8 mouse cellular contexts compared by ENCODE assay signal in the genomic region with DNA sequence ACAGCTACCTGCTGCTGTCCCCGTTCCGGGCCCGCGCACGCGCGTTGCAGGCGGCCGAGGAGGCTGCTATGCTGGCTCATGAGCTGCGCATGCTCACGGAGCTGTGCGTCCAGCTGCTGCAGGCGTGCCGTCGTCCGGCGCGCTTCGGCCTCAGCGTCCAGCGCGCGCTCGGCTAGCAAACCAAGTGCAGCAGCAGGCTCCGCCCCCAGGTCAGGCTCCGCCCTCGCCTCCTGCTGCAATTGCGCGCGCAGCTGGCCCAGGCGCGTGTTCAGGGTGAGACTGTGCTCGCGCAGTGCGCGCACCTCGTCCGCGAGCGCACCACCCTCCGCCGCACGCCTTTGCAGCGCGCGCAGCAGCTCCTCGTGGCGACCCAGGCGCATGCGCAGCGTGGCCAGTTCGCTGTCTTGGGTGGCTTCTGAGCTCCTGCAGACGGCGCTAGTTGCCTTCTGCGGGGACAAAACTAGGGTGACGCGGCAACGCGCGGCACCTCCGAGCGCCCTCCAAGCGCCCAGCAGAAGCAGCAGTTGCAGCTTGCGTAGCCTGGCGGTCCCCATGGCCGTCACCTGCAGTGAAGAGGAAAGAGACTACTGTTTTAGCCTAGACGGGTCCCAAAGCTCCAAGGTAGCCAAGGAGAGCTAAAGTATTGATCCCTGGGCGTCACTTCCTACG. TPM values are rescaled to one million over a fixed set of nuclear protein-coding genes. Genes with fewer than 3 reads are reported as not detected.
DNase-seq lines count a peak whose midpoint lies in the region; ATAC-seq lines count a peak whose summit lies in the region.

No protein-coding gene starts in this region.

- no peaks in the 10 kb centered on the region for H3K27me3 ChIP-seq in hindbrain, embryonic 16.5 days (replicated peaks; ENCODE audit: control insufficient read depth, insufficient read depth, low read length)

- H3K27ac ChIP-seq in hindbrain, embryonic 16.5 days (ENCODE audit: low read depth, low read length): peak overlapping the region; percentile 90
- peak overlapping the region; percentile 60 for H3K27ac ChIP-seq in macrophage

- H3K4me1 ChIP-seq in hindbrain, embryonic 16.5 days (ENCODE audit: control insufficient read depth, insufficient read depth, low read depth, low read length): peaks cover 4% of the 10 kb centered on the region

- no peaks in the 10 kb centered on the region for H3K9me3 ChIP-seq in hindbrain, embryonic 16.5 days (ENCODE audit: control insufficient read depth, low read length)

- peak overlapping the region; percentile 75 for H3K9ac ChIP-seq in hindbrain, embryonic 16.5 days (ENCODE audit: low read depth, low read length)

- peak overlapping the region; percentile 64 for H3K4me2 ChIP-seq in hindbrain, embryonic 16.5 days (ENCODE audit: low read length)

- no peaks in the 10 kb centered on the region for H3K36me3 ChIP-seq in hindbrain, embryonic 16.5 days (ENCODE audit: control insufficient read depth, insufficient read depth, low read length)
- H3K36me3 ChIP-seq in macrophage (ENCODE audit: inconsistent target): peaks cover 6% of the 10 kb centered on the region; the same call in 1 of the 2 replicates

- H3K79me2 ChIP-seq in macrophage (ENCODE audit: inconsistent target): no peaks in the 10 kb centered on the region

- peak; percentile 98 for DNase-seq in WW6 (ENCODE audit: low read depth, low spot score)
- peak; percentile 97 to 100 for DNase-seq in cerebellum, postnatal 4 days (ENCODE audit: low spot score in 2 of 2)
- DNase-seq in gastrocnemius, adult 18-20 months (ENCODE audit: low spot score): peak; percentile 99
- DNase-seq in left cerebral cortex, adult 18-20 months (ENCODE audit: low spot score in 2 of 2): peak; percentile 99 to 100
- DNase-seq in right cerebral cortex, adult 18-20 months: peak; percentile 100
- DNase-seq in urinary bladder, postnatal 10 days (ENCODE audit: low spot score): peak; percentile 97

- WGBS in hindbrain, embryonic 16.5 days: 0% methylated on average over 64 of the region's 69 CpGs
- under 1% methylated on average over 53 of the region's 69 CpGs for WGBS in macrophage (ENCODE audit: missing documents)

- H3K4me3 ChIP-seq in hindbrain, embryonic 16.5 days (ENCODE audit: low read length): peak overlapping the region; percentile 44
- H3K4me3 ChIP-seq in macrophage (ENCODE audit: inconsistent target): peak overlapping the region; percentile 33

- peak; percentile 96 for ATAC-seq in hindbrain, embryonic 16.5 days

RNA-seq across cellular contexts. Expression of a gene that starts 1.4 kb away (rescaled TPM):
- total RNA-seq in gastrocnemius, adult 18-20 months (2021): 1 to 10 TPM; 5.9 to 7.3 TPM
- polyA plus RNA-seq in hindbrain, embryonic 16.5 days (2015; fragmentation: Nextera tagmentation; extraction: Ambion mirVana): 15.6 and 18.1 TPM in 2 replicates
- total RNA-seq in left cerebral cortex, adult 18-20 months (2021): 10 to 100 TPM in 1 of 2 experiments, 1 to 10 TPM in 1; 9.7 to 11.7 TPM
- total RNA-seq in macrophage (2018; cell fraction: chromatin; rRNA removed): 1 to 10 TPM in 13 of 26 experiments, under 1 TPM in 3, not detected in 10; 0.53 to 5.4 (median 1.5) TPM
- 1 to 10 TPM in 24 of 26 experiments, under 1 TPM in 2; 0.89 to 2.5 (median 1.5) TPM for total RNA-seq in macrophage (2018; cell fraction: cytosol; rRNA removed)
- total RNA-seq in macrophage (2018; cell fraction: nucleus; rRNA removed): 1 to 10 TPM in 16 of 26 experiments, under 1 TPM in 7, not detected in 3; 0.35 to 4.9 (median 1.6) TPM
- polyA plus RNA-seq in macrophage (2018): 0.46 to 2.3 TPM (median 1.8 TPM) in 3 replicates

RNA-seq across cellular contexts. Expression of a gene that starts 9.7 kb away (rescaled TPM):
- total RNA-seq in gastrocnemius, adult 18-20 months (2021): 1 to 10 TPM; 1.8 to 2.8 TPM
- 18.1 and 22.6 TPM in 2 replicates for polyA plus RNA-seq in hindbrain, embryonic 16.5 days (2015; fragmentation: Nextera tagmentation; extraction: Ambion mirVana)
- 10 to 100 TPM; 68.5 to 85.5 TPM for total RNA-seq in left cerebral cortex, adult 18-20 months (2021)
- 100 to 1,000 TPM in 1 of 26 experiments, 10 to 100 TPM in 25; 27.6 to 125 (median 59.8) TPM for total RNA-seq in macrophage (2018; cell fraction: chromatin; rRNA removed)
- 10 to 100 TPM in 4 of 26 experiments, 1 to 10 TPM in 22; 3.9 to 12.1 (median 7.8) TPM for total RNA-seq in macrophage (2018; cell fraction: cytosol; rRNA removed)
- 10 to 100 TPM; 22.4 to 90.6 (median 51.6) TPM for total RNA-seq in macrophage (2018; cell fraction: nucleus; rRNA removed)
- 9.0 to 17.6 TPM (median 12.0 TPM) in 3 replicates for polyA plus RNA-seq in macrophage (2018)

RNA-seq across cellular contexts. Expression of a gene that starts 9.8 kb away (rescaled TPM):
- total RNA-seq in gastrocnemius, adult 18-20 months (2021): 1 to 10 TPM; 6.6 to 6.9 TPM
- polyA plus RNA-seq in hindbrain, embryonic 16.5 days (2015; fragmentation: Nextera tagmentation; extraction: Ambion mirVana): 44.4 and 48.0 TPM in 2 replicates
- total RNA-seq in left cerebral cortex, adult 18-20 months (2021): 10 to 100 TPM; 20.7 to 23.3 TPM
- 100 to 1,000 TPM in 1 of 26 experiments, 10 to 100 TPM in 25; 11.2 to 116 (median 35.8) TPM for total RNA-seq in macrophage (2018; cell fraction: chromatin; rRNA removed)
- 10 to 100 TPM in 7 of 26 experiments, 1 to 10 TPM in 19; 4.2 to 11.8 (median 8.8) TPM for total RNA-seq in macrophage (2018; cell fraction: cytosol; rRNA removed)
- total RNA-seq in macrophage (2018; cell fraction: nucleus; rRNA removed): 100 to 1,000 TPM in 1 of 26 experiments, 10 to 100 TPM in 25; 10.4 to 102 (median 21.1) TPM
- 9.3 to 35.0 TPM (median 13.9 TPM) in 3 replicates for polyA plus RNA-seq in macrophage (2018)

RNA-seq across cellular contexts. Expression of a gene that starts 20.2 kb away (rescaled TPM):
- total RNA-seq in gastrocnemius, adult 18-20 months (2021): 100 to 1,000 TPM in 1 of 2 experiments, 10 to 100 TPM in 1; 98.6 to 100 TPM
- 243 and 247 TPM in 2 replicates for polyA plus RNA-seq in hindbrain, embryonic 16.5 days (2015; fragmentation: Nextera tagmentation; extraction: Ambion mirVana)
- 100 to 1,000 TPM; 133 to 134 TPM for total RNA-seq in left cerebral cortex, adult 18-20 months (2021)
- total RNA-seq in macrophage (2018; cell fraction: chromatin; rRNA removed): 100 to 1,000 TPM in 1 of 26 experiments, 10 to 100 TPM in 25; 22.8 to 165 (median 60.4) TPM
- total RNA-seq in macrophage (2018; cell fraction: cytosol; rRNA removed): 10 to 100 TPM; 54.0 to 83.6 (median 69.2) TPM
- 10 to 100 TPM; 26.2 to 82.9 (median 39.4) TPM for total RNA-seq in macrophage (2018; cell fraction: nucleus; rRNA removed)
- 76.8 to 138 TPM (median 100 TPM) in 3 replicates for polyA plus RNA-seq in macrophage (2018)

RNA-seq across cellular contexts. Expression of a gene that starts 59.9 kb away (rescaled TPM):
- total RNA-seq in gastrocnemius, adult 18-20 months (2021): 1 to 10 TPM in 1 of 2 experiments, under 1 TPM in 1; 0.48 to 1.7 TPM
- polyA plus RNA-seq in hindbrain, embryonic 16.5 days (2015; fragmentation: Nextera tagmentation; extraction: Ambion mirVana): not detected in 2 replicates
- not detected for total RNA-seq in left cerebral cortex, adult 18-20 months (2021)
- not detected for total RNA-seq in macrophage (2018; cell fraction: chromatin; rRNA removed)
- total RNA-seq in macrophage (2018; cell fraction: cytosol; rRNA removed): under 1 TPM in 1 of 26 experiments, not detected in 25; 0.05 TPM
- total RNA-seq in macrophage (2018; cell fraction: nucleus; rRNA removed): not detected
- not detected in 3 replicates for polyA plus RNA-seq in macrophage (2018)

Comparison
In these comparisons a context has a peak if more than half of its experiments do, and no peak if none do; other contexts are left out.
1. Peak in every context shown above with its lines: DNase-seq, ATAC-seq, H3K4me3 ChIP-seq and H3K27ac ChIP-seq.
2. RNA of a gene that starts 9.7 kb away (total RNA-seq): 68.5 to 85.5 TPM in left cerebral cortex, adult 18-20 months; 1.8 to 2.8 TPM in gastrocnemius, adult 18-20 months; every median in the first group is over 10 times any median in the second.